Mouse (Mus musculus) heart, postnatal 0 days (tissue): ENCODE measurements at regions not wholly inside any gene's neighbourhood (a gene's known extent, or its start where the extent isn't known, plus 50 kb on each side); places are given as distances from the start of the nearest gene placed in this dataset.

ENCODE experiments used
- ATAC-seq: fragments of 200-750 bp; cut with Nextera tagmentation; 2 replicates; pipeline ENCODE4 v1.8.0; 2017; ENCODE audit warnings: low read depth, moderate number of reproducible peaks, moderate library complexity; ENCODE audit not compliant: insufficient read depth
- DNase-seq: peaks from one replicate; pipeline ENCODE4 v3.0.0-alpha.2; 2016; ENCODE audit warnings: low spot score
- H3K27ac ChIP-seq: fragments of 300-500 bp; sonication (generic); 2 replicates; pipeline ENCODE4 v1.5.1; 2014; ENCODE audit warnings: low read depth, mild to moderate bottlenecking
- H3K27me3 ChIP-seq: fragments of 300-500 bp; sonication (generic); 2 replicates; pipeline ENCODE4 v1.6.1; 2014; ENCODE audit warnings: low read length, mixed read lengths; ENCODE audit not compliant: control insufficient read depth, insufficient read depth
- H3K36me3 ChIP-seq: fragments of 300-500 bp; sonication (generic); replicated peaks from 2 replicates; pipeline ENCODE4 v1.6.1; 2014; ENCODE audit warnings: low read length, mixed read lengths; ENCODE audit not compliant: control insufficient read depth, insufficient read depth
- H3K4me1 ChIP-seq: fragments of 300-500 bp; sonication (generic); 2 replicates; pipeline ENCODE4 v1.6.1; 2014; ENCODE audit warnings: antibody characterized with exemption; ENCODE audit not compliant: control insufficient read depth, insufficient read depth
- H3K4me2 ChIP-seq: fragments of 300-500 bp; sonication (generic); 2 replicates; pipeline ENCODE4 v1.6.1; 2014; ENCODE audit warnings: low read depth, mild to moderate bottlenecking, low read length, moderate library complexity
- H3K4me3 ChIP-seq: fragments of 300-500 bp; sonication (generic); 2 replicates; pipeline ENCODE4 v1.5.1; 2014; ENCODE audit warnings: low read depth, low read length
- H3K9ac ChIP-seq: fragments of 300-500 bp; sonication (generic); replicated peaks from 2 replicates; pipeline ENCODE4 v1.6.1; 2014; ENCODE audit warnings: low read depth, low read length, mixed read lengths
- H3K9me3 ChIP-seq: fragments of 300-500 bp; sonication (generic); replicated peaks from 2 replicates; pipeline ENCODE4 v1.6.1; 2016; ENCODE audit warnings: low read length; ENCODE audit not compliant: control insufficient read depth
- CTCF ChIP-seq: IDR thresholded peaks from 2 replicates; pipeline ENCODE4 v1.5.1; 2016; ENCODE audit warnings: antibody characterized with exemption, control low read depth, low read depth
- EP300 ChIP-seq: IDR thresholded peaks from 2 replicates; pipeline ENCODE4 v1.6.1; 2016; ENCODE audit warnings: antibody characterized with exemption, low read depth
- WGBS: fragments of 180-500 bp; shearing (Covaris S2); extraction: QIAGEN DNeasy Blood & Tissue Kit; methylation state at CpG from one replicate; pipeline ENCODE4 v1.1.7; 2014; 5-methylcytosine and 5-hydroxymethylcytosine counted together

GRCm38 (mm10) chr3:38232111-38233076 lies 252.2 kb downstream of the Ankrd50 start:
- peaks cover 15% of the 10 kb centered on the region for H3K4me1 ChIP-seq
- H3K27me3 ChIP-seq: no peaks in the 10 kb centered on the region
- 38% methylated on average over 14 of the region's 15 CpGs for WGBS
- no peaks in the 10 kb centered on the region for H3K9me3 ChIP-seq
- ATAC-seq (peak; percentile 92), DNase-seq (peak; percentile 87)
- no peak overlapping the region for H3K4me3 ChIP-seq
- peak overlapping the region; percentile 81 for H3K27ac ChIP-seq
- no peak overlapping the region for H3K9ac ChIP-seq
- no peaks in the 10 kb centered on the region for H3K36me3 ChIP-seq
- TF ChIP-seq CTCF (peak; percentile 9; the same call in 1 of the 2 replicates), EP300 (peak; percentile 63)
- peak overlapping the region; percentile 24; the same call in 1 of the 2 replicates for H3K4me2 ChIP-seq

GRCm38 (mm10) chr3:38231506-38231905 lies 253.1 kb downstream of the Ankrd50 start:
- H3K36me3 ChIP-seq: no peaks in the 10 kb centered on the region
- ATAC-seq: no peak
- WGBS: 85% methylated on average over 3 of the region's 3 CpGs
- no peak overlapping the region for H3K4me3 ChIP-seq
- no peak overlapping the region for H3K9ac ChIP-seq
- H3K27me3 ChIP-seq: no peaks in the 10 kb centered on the region
- TF ChIP-seq EP300: no peak
- TF ChIP-seq CTCF: no peak
- DNase-seq: no peak
- peak overlapping the region; percentile 81 for H3K27ac ChIP-seq
- no peaks in the 10 kb centered on the region for H3K9me3 ChIP-seq
- H3K4me2 ChIP-seq: no peak overlapping the region
- H3K4me1 ChIP-seq: peaks cover 15% of the 10 kb centered on the region

GRCm38 (mm10) chr3:38230796-38231195 lies 253.8 kb downstream of the Ankrd50 start:
- Histone ChIP-seq H3K9me3 (no peaks in the 10 kb centered on the region), H3K27me3 (no peaks in the 10 kb centered on the region), H3K4me2 (no peak overlapping the region), H3K9ac (no peak overlapping the region), H3K36me3 (no peaks in the 10 kb centered on the region), H3K4me3 (no peak overlapping the region), H3K4me1 (peaks cover 15% of the 10 kb centered on the region), H3K27ac (no peak overlapping the region)
- 91% methylated on average over 6 of the region's 6 CpGs for WGBS
- ATAC-seq: no peak
- TF ChIP-seq EP300 (no peak), CTCF (no peak)
- no peak for DNase-seq

- Histone ChIP-seq H3K36me3 (no peaks in the 10 kb centered on the region), H3K4me2 (no peak overlapping the region), H3K9me3 (no peaks in the 10 kb centered on the region), H3K4me1 (peaks cover 15% of the 10 kb centered on the region), H3K9ac (no peak overlapping the region), H3K27me3 (no peaks in the 10 kb centered on the region), H3K4me3 (no peak overlapping the region), H3K27ac (no peak overlapping the region)
- TF ChIP-seq CTCF (no peak), EP300 (no peak)
- 69% methylated on average over 5 of the region's 5 CpGs for WGBS
- ATAC-seq (no peak), DNase-seq (no peak)
Measured at GRCm38 (mm10) chr3:38229686-38230085, 255.0 kb downstream of the Ankrd50 start.

GRCm38 (mm10) chr3:38229051-38229450 lies 255.6 kb downstream of the Ankrd50 start:
- ATAC-seq (no peak), DNase-seq (peak; percentile 22)
- TF ChIP-seq CTCF: no peak
- no peak for TF ChIP-seq EP300
- peaks cover 15% of the 10 kb centered on the region for H3K4me1 ChIP-seq
- no peak overlapping the region for H3K4me3 ChIP-seq
- no peak overlapping the region for H3K9ac ChIP-seq
- no peaks in the 10 kb centered on the region for H3K27me3 ChIP-seq
- no peak overlapping the region for H3K4me2 ChIP-seq
- H3K36me3 ChIP-seq: no peaks in the 10 kb centered on the region
- no peak overlapping the region for H3K27ac ChIP-seq
- H3K9me3 ChIP-seq: no peaks in the 10 kb centered on the region
- 49% methylated on average over 10 of the region's 10 CpGs for WGBS
